Mouse (Mus musculus) layer of hippocampus, adult 2 months (tissue): ENCODE measurements around the gene Ccdc71. TPM values are rescaled to one million over a fixed set of nuclear protein-coding genes. Genes with fewer than 3 reads are reported as not detected.

Experiments
- DNase-seq, 2 experiments: peaks; one replicate each; pipeline ENCODE4 v3.0.0; 2022; ENCODE audit warnings: low spot score in 2 of 2
- H3K27ac ChIP-seq: fragments of 200-600 bp; 2 replicates; pipeline ENCODE4 v1.8.1; 2022
- H3K4me3 ChIP-seq: fragments of 200-600 bp; 2 replicates; pipeline ENCODE4 v1.8.1; 2022; ENCODE audit warnings: mild to moderate bottlenecking
- CTCF ChIP-seq: fragments of 200-600 bp; conservative IDR thresholded peaks from 2 replicates; pipeline ENCODE4 v1.8.1; 2022; ENCODE audit warnings: antibody characterized with exemption, mild to moderate bottlenecking, moderate library complexity
- total RNA-seq, 2 experiments: library from RNA; stranded (reverse); gene quantifications; 2 replicates each; pipeline ENCODE4 v1.2.3; 2021

Gene Ccdc71
- total RNA-seq, 2 experiments from 2014 or later: 36.7 to 40.6 TPM

- peak overlapping the region; percentile 0; the same call in 1 of the 2 replicates for H3K4me3 ChIP-seq
- peak overlapping the region; percentile 75 for H3K27ac ChIP-seq
- no peak for TF ChIP-seq CTCF
- DNase-seq: no peak
Measured at GRCm38 (mm10) chr9:108450292-108451169, 9.8 kb upstream of the Ccdc71 start.

GRCm38 (mm10) chr9:108451170-108451493, 9.2 kb upstream of the Ccdc71 start:
- peak overlapping the region; percentile 68; the same call in 1 of the 2 replicates for H3K4me3 ChIP-seq
- peak overlapping the region; percentile 75 for H3K27ac ChIP-seq
- no peak for DNase-seq
- TF ChIP-seq CTCF: no peak

DNA sequence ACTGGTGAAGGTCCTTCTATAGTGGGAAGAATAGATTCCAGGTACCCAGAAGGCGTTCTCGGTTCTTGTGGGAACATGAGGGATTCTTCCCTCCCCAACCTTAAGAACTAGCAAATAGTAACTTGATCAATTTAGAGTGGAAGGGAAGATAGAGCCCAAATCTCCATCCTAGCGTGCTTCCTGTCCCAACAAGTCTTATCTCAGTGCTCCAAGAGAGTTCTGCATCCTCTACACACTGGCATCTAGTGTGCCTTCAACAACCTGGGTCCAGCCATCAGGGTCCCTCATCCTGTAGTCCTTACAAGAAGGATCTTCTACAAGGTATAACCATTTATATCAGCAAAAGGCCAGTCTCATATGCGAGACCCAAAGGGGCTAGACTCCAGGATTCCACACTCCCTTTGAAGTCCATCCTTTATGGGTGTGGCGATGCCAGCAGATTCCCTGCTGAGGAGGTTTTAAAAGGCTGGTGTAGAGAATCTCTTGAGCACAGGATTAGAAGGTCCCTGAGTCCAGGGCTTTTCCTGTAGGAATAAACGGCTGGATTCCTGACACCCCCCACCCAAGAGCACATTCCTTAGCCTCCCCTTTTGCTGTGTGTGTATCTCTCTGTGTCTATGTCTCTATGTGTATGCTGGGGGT, 8.7 kb upstream of the Ccdc71 start:
- no peak for TF ChIP-seq CTCF
- peak overlapping the region; percentile 85 for H3K27ac ChIP-seq
- peak overlapping the region; percentile 68 for H3K4me3 ChIP-seq
- DNase-seq: no peak

DNA sequence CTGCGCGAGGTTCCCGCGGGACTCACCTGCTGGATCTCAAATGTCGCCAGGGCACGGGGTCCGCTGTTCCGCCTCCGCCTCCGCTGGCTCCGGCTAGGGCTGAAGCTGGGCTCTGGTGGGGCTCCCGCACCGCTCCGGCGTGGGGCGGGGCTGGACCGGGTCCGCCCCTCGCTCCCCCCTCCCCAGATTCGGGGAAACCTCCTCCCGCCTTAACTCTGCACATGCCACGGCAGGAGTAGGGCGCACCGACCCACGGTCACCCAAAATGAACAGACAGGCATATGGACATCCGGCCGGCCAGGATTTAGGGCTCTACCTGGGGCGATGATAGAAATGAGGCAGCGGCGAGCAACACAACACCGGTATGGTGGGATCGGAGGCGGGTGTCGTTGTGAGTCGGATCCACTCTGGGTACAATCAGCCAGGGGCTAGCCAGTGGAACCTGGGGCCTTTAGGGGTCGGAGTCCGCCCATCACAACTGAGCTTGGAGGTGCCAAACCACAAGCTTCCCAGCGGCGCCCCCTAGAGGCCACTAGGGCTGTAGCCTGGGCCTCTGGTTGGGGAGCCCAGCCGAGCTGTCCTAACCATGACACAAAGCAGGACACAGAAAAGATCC, 7.9 kb upstream of the Ccdc71 start:
- Histone ChIP-seq H3K4me3 (peak overlapping the region; percentile 68), H3K27ac (peak overlapping the region; percentile 85)
- peak; percentile 82 to 89 for DNase-seq
- peak; percentile 100 for TF ChIP-seq CTCF

- Histone ChIP-seq H3K27ac (peak overlapping the region; percentile 85), H3K4me3 (peak overlapping the region; percentile 68)
- no peak for TF ChIP-seq CTCF
- DNase-seq: no peak
Measured at GRCm38 (mm10) chr9:108452911-108453310, 7.4 kb upstream of the Ccdc71 start.

DNA sequence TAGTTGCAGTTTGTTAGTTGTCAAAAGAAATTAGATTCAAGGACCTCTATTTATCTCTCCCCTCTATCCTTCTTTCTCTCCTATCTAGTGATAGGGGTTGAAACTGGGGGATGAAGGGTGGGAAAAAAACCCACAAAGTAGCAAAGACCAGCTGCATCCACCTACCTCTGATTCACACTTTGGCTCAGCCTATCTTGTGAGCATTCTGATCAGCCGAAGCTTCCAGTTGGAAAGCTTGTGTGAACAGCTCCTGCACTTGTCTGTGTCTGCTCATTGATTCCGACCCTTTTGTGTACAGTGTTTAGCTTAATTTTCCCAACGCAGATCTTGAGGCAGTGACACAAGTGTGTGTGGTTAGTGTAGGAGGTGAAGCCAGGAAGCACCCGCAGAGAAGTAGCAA, 6.9 kb upstream of the Ccdc71 start:
- DNase-seq: peak; percentile 30 to 51
- Histone ChIP-seq H3K4me3 (no peak overlapping the region; the same call in 1 of the 2 replicates), H3K27ac (peak overlapping the region; percentile 85)
- TF ChIP-seq CTCF: no peak

DNA sequence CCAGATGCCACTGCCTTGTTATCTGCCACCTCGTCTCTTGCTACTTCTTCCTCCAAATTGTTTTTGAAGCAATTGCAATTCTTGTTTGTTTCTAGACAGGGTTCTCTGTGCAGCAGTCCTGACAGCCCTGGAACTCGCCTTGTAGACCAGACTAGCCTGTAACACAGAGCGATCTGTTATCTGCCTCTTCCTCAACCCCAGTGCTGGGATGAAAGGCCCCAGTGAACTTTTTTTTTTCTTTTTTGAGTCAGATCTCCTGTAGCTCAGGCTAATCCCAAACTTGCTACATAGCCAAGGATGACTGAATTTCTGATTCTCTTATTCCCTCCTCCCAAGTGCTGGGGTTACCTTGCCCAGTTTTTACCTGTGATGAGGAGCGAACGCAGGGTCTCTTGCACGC, 5.9 kb upstream of the Ccdc71 start:
- Histone ChIP-seq H3K4me3 (no peak overlapping the region), H3K27ac (peak overlapping the region; percentile 85)
- DNase-seq: no peak
- no peak for TF ChIP-seq CTCF

DNA sequence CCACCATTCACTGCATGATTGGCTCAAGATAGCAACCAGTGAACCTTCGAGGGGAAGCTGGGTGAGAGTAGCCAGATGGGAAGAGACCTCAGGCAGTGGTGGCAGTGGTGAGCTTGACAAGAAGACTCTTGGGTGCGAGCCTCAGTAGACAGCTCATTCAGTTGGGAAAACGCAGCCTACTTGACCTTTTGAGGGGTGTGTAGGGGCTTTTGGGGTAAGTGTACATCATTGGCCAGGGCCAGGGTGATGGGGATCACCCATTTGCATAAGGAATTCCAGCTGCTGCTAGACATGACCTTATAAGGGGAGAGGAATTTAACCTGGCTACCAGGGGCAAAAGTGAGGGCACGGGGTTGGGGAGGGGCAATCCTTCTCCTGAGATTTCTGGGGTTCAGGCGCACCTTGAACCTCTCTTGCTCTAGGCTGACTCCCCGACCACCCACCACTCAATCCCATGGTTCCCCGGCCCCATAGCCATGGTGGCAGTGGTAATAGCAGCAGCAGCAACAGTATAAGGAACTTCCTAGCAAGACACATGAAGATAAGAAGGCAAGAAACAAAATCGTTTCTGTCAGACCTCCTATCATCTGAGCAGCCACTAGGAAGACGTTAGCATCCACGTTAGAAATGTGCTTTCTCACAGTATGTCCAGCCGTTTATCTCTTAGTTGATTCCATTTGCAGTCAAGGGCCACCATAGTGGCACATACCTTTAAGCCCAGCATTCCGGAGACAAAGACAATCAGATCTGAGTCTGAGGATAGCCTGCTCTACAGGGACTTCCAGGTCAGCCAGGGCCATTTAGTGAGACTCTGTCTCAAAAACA, 4.4 kb upstream of the Ccdc71 start:
- DNase-seq: no peak
- TF ChIP-seq CTCF: no peak
- Histone ChIP-seq H3K27ac (no peak overlapping the region), H3K4me3 (no peak overlapping the region)

DNA sequence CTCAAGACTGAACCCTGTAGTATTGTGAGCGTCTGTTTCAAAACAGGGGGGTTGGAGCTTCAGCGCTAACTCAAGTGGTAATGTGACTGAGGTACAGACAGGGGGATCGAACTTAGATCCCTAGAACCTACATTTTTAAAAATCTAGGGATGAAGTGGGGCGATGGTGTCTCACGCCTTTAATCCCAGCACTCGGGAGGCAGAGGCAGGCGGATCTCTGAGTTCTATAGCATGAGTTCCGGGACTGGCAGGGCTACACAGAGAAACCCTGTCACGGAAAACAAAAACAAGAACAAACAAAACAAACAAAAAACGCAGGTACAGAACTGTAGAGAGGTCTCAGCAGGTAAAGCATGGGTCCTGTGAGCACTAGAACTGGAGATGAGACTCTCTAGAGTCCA, 3.4 kb upstream of the Ccdc71 start:
- TF ChIP-seq CTCF: no peak
- H3K4me3 ChIP-seq: no peak overlapping the region
- H3K27ac ChIP-seq: no peak overlapping the region
- no peak for DNase-seq

- Histone ChIP-seq H3K27ac (peak overlapping the region; percentile 95), H3K4me3 (peak overlapping the region; percentile 98)
- no peak for TF ChIP-seq CTCF
- no peak for DNase-seq
Measured at GRCm38 (mm10) chr9:108459939-108460318, 398 bp upstream of the Ccdc71 start.

DNA sequence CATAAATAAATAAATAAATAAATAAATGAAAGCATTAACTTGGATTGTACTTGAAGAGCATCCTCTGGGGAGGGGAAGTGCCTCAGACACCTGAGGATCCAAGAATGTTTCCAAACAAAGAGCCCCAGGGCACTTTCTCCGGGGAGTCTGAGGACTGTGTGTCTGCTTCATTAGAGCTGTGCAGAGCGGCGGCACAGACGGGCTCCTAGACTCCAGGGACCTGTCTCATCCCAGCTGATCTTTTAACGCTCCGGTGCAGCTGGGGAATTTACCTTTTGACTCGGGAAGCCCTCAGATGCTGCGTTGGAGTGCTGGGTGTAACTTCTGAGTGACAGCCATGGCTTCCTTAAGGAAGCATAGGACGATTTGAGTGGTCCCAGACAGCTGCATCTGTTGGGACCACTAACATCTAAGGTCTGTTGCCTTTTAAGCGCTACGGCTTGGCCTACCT, 879 bp downstream of the Ccdc71 start, which contains the start of gene Klhdc8b:
TSS of gene Klhdc8b (minus strand) at position 401 of the 451 bp plus-strand sequence.
- TF ChIP-seq CTCF: no peak
- H3K4me3 ChIP-seq: peak within 1 kb of the TSS; percentile 98
- H3K27ac ChIP-seq: peak within 1 kb of the TSS; percentile 95
- no peak for DNase-seq

- DNase-seq: no peak
- TF ChIP-seq CTCF: no peak
- Histone ChIP-seq H3K27ac (no peak overlapping the region; the same call in 1 of the 2 replicates), H3K4me3 (peak overlapping the region; percentile 98)
Measured at GRCm38 (mm10) chr9:108461675-108462074, 1.3 kb downstream of the Ccdc71 start.
